Mouse (Mus musculus): ENCODE data around the gene Mbd3l2. TPM values are rescaled to one million over a fixed set of nuclear protein-coding genes. Genes with fewer than 3 reads are reported as not detected.

Mbd3l2 gene
- polyA plus RNA-seq, 1 experiment from 2014 or later = not detected

Other genes with a start within 250 kb of the Mbd3l2 start
- gene Chordc1, start 138.5 kb upstream of the Mbd3l2 start, polyA plus RNA-seq (2016; fragmentation: Nextera tagmentation; extraction: Ambion mirVana) = 115 and 141 TPM in 2 replicates
- 1.0 and 1.1 TPM in 2 replicates for gene Naalad2, start 27.7 kb upstream of the Mbd3l2 start, polyA plus RNA-seq (2016; fragmentation: Nextera tagmentation; extraction: Ambion mirVana)
- gene Ubtfl1, start 26.2 kb upstream of the Mbd3l2 start, polyA plus RNA-seq (2016; fragmentation: Nextera tagmentation; extraction: Ambion mirVana) = not detected in 2 replicates
- gene Zfp558, start 47.6 kb downstream of the Mbd3l2 start, polyA plus RNA-seq (2016; fragmentation: Nextera tagmentation; extraction: Ambion mirVana) = 10.2 and 13.4 TPM in 2 replicates
- not detected in 2 replicates for gene Mbd3l1, start 47.7 kb downstream of the Mbd3l2 start, polyA plus RNA-seq (2016; fragmentation: Nextera tagmentation; extraction: Ambion mirVana)
- not detected in 2 replicates for gene Muc16, start 243.9 kb downstream of the Mbd3l2 start, polyA plus RNA-seq (2016; fragmentation: Nextera tagmentation; extraction: Ambion mirVana)